Mouse (Mus musculus) limb, embryonic 12.5 days (tissue): Measurements from ENCODE around the gene Lbhd1. TPM values are rescaled to one million over a fixed set of nuclear protein-coding genes. Genes with fewer than 3 reads are reported as not detected.
"Not testable (repeated sequence)": the region's sequence is repeated elsewhere in the genome, so short reads cannot be mapped to it uniquely, and the experiment has no call there.

ENCODE experiments used
- ATAC-seq: fragments of 200-750 bp; cut with Nextera tagmentation; 2 replicates; pipeline ENCODE4 v1.8.0; 2017; ENCODE audit warnings: low read depth, moderate TSS enrichment; ENCODE audit not compliant: insufficient number of reproducible peaks, insufficient read depth, low FRiP score, low TSS enrichment
- H3K27ac ChIP-seq: fragments of 300-500 bp; sonication (generic); 2 replicates; pipeline ENCODE4 v1.5.1; 2016; ENCODE audit warnings: mild to moderate bottlenecking, moderate library complexity
- H3K27me3 ChIP-seq: fragments of 300-500 bp; sonication (generic); 2 replicates; pipeline ENCODE4 v1.6.1; 2016; ENCODE audit warnings: mild to moderate bottlenecking, moderate library complexity
- H3K36me3 ChIP-seq: fragments of 300-500 bp; sonication (generic); 2 replicates; pipeline ENCODE4 v1.6.1; 2016; ENCODE audit warnings: mild to moderate bottlenecking, moderate library complexity
- H3K4me1 ChIP-seq: fragments of 300-500 bp; sonication (generic); replicated peaks from 2 replicates; pipeline ENCODE4 v1.6.1; 2016
- H3K4me2 ChIP-seq: fragments of 300-500 bp; sonication (generic); 2 replicates; pipeline ENCODE4 v1.6.1; 2016; ENCODE audit warnings: mild to moderate bottlenecking, moderate library complexity
- H3K4me3 ChIP-seq: fragments of 300-500 bp; sonication (generic); replicated peaks from 2 replicates; pipeline ENCODE4 v1.5.1; 2016; ENCODE audit warnings: mild to moderate bottlenecking
- H3K9ac ChIP-seq: fragments of 300-500 bp; sonication (generic); replicated peaks from 2 replicates; pipeline ENCODE4 v1.6.1; 2016; ENCODE audit warnings: mild to moderate bottlenecking, moderate library complexity
- H3K9me3 ChIP-seq: fragments of 300-500 bp; sonication (generic); 2 replicates; pipeline ENCODE4 v1.6.1; 2016; ENCODE audit warnings: mild to moderate bottlenecking, moderate library complexity
- WGBS: fragments of 180-500 bp; shearing (Covaris S2); methylation state at CpG from one replicate; pipeline ENCODE4 v1.1.7; 2016; 5-methylcytosine and 5-hydroxymethylcytosine counted together
- polyA plus RNA-seq: library from polyadenylated mRNA; unstranded; fragments of >200 nt; fragmentation: Nextera tagmentation; extraction: Ambion mirVana; gene quantifications from 2 replicates; pipeline ENCODE4 v1.2.1, GENCODE M21; 2016

The Lbhd1 gene
- polyA plus RNA-seq, 1 experiment from 2014 or later, result 112 TPM

DNA sequence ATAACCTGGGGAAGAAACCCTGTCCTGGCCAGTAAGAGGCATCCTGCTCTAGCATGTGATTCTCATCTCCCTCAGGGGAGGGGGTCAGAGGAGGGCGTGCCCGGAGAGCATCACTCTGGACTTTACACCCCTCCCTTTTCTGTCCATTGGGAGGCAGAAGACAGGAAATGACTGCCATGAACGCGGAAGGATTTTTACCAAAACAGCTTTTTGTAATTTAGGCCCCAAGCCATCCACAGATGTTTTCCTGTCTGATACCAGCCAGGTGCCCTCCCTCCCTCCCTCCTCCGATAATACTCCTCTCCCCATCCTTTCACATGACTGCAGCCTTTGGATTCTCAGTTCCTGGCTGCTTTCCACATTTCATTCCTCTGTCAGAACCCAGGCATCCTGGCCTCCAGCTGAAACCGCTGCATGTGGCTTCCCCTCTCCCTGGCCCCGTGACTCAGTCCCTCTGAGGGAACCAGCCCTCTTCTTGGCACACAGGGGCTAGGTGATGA is 33.1 kb upstream of the Lbhd1 start, which contains the start of gene Lrrn4cl:
Lrrn4cl (plus strand) TSS at position 367 of the 500 bp plus-strand sequence.
- Histone ChIP-seq H3K4me3 (no peak within 1 kb of the TSS), H3K4me1 (peaks cover 14% of the 10 kb centered on the region), H3K27ac (peak within 1 kb of the TSS; percentile 29; the same call in 1 of the 2 replicates), H3K9ac (0 out of 2 replicates have a peak within 1 kb of the TSS, but pooled peaks have one; percentile 18), H3K9me3 (no peaks in the 10 kb centered on the region), H3K4me2 (no peak within 1 kb of the TSS), H3K36me3 (peaks cover 32% of the 10 kb centered on the region), H3K27me3 (no peaks in the 10 kb centered on the region)
- WGBS, result 21% methylated on average over 7 of the region's 7 CpGs
- ATAC-seq, result no peak

DNA sequence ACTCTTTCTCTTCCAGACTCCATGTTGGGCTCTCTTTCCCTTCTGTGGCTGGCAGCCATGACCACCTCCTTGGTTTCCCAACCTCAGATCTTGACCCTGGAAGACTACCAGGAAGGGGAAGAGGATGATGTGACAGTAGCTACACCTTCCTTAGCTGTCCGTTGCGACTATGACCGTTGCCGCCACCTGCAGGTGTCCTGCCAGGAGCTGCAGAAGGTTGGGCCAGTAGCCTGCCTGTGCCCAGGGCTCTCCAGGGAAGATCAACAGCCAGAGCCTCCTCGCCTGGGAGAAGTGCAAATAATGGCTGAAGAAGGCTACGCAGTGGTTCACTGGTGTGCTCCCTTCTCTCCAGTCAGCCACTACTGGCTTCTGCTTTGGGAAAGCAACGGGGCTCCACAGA is 31.9 kb upstream of the Lbhd1 start:
- no peak for ATAC-seq
- 58% methylated on average over 7 of the region's 7 CpGs for WGBS
- no peak overlapping the region for H3K4me3 ChIP-seq
- peaks cover 22% of the 10 kb centered on the region for H3K36me3 ChIP-seq
- no peaks in the 10 kb centered on the region for H3K9me3 ChIP-seq
- no peak overlapping the region for H3K4me2 ChIP-seq
- 0 out of 2 replicates have a peak overlapping the region, but pooled peaks have one; percentile 8 for H3K9ac ChIP-seq
- H3K27me3 ChIP-seq, result no peaks in the 10 kb centered on the region
- H3K4me1 ChIP-seq, result peaks cover 14% of the 10 kb centered on the region
- H3K27ac ChIP-seq, result no peak overlapping the region

DNA sequence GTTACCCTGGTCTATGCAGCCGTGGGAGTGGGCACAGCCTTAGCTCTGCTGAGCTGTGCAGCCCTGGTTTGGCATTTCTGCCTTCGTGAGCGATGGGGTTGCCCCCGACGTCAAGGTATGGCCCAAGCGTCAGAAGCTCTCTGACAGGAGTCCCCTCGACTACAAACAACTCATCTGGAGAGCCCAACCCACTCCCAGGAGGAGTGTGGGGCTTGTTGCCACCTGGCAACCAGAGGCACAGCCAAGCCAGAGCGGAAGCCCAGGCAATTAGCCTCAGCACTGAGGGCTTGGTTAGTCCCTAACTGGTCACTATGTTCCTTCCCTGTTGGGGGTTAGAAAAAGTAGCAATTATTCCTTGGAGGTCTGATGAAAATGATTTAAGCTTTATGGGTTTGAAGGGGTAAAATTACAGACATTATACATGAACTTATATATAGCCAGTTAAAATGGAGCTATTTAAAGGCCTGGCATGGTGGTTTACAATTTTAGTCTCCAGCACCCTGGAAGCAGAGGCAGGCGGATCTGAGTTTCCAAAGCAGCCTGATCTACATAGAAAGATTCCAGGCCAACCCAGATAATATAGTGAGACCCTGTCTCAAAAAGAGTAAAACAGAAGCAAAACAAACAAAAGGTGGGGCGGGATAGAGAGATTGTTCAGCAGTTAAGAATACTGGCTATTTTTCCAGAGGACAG is 31.1 kb upstream of the Lbhd1 start:
- WGBS, result 49% methylated on average over 10 of the region's 10 CpGs
- H3K9me3 ChIP-seq, result no peaks in the 10 kb centered on the region

GRCm38 (mm10) chr19:8853117-8853516 is 30.4 kb upstream of the Lbhd1 start:
- no peak for ATAC-seq
- WGBS, result 81% methylated on average over 3 of the region's 3 CpGs
- no peak overlapping the region for H3K4me2 ChIP-seq
- peaks cover 14% of the 10 kb centered on the region for H3K4me1 ChIP-seq
- H3K9me3 ChIP-seq, result no peaks in the 10 kb centered on the region
- H3K27ac ChIP-seq, result no peak overlapping the region
- peaks cover 8% of the 10 kb centered on the region; the same call in 1 of the 2 replicates for H3K36me3 ChIP-seq
- no peaks in the 10 kb centered on the region for H3K27me3 ChIP-seq
- no peak overlapping the region for H3K9ac ChIP-seq
- no peak overlapping the region for H3K4me3 ChIP-seq

More for the DNA sequence above, 31.1 kb upstream of the Lbhd1 start:
- Histone ChIP-seq H3K27ac (no peak overlapping the region), H3K9ac (0 out of 2 replicates have a peak overlapping the region, but pooled peaks have one; percentile 8), H3K4me2 (no peak overlapping the region), H3K4me3 (no peak overlapping the region), H3K4me1 (peaks cover 14% of the 10 kb centered on the region), H3K27me3 (no peaks in the 10 kb centered on the region), H3K36me3 (peaks cover 15% of the 10 kb centered on the region)
- no peak for ATAC-seq

GRCm38 (mm10) chr19:8857689-8858088 is 25.8 kb upstream of the Lbhd1 start:
- Histone ChIP-seq H3K36me3 (no peaks in the 10 kb centered on the region), H3K4me3 (no peak overlapping the region), H3K9ac (no peak overlapping the region), H3K9me3 (no peaks in the 10 kb centered on the region), H3K27me3 (no peaks in the 10 kb centered on the region), H3K27ac (no peak overlapping the region), H3K4me1 (no peaks in the 10 kb centered on the region), H3K4me2 (no peak overlapping the region)
- WGBS, result 44% methylated on average over 4 of the region's 4 CpGs
- ATAC-seq, result no peak

- WGBS, result 23% methylated on average over 1 of the region's 1 CpGs
Measured at GRCm38 (mm10) chr19:8859018-8859417, 24.5 kb upstream of the Lbhd1 start.

GRCm38 (mm10) chr19:8864265-8864664 is 19.3 kb upstream of the Lbhd1 start:
- Histone ChIP-seq H3K9me3 (no peaks in the 10 kb centered on the region), H3K27me3 (no peaks in the 10 kb centered on the region), H3K27ac (no peak overlapping the region), H3K4me2 (no peak overlapping the region), H3K4me3 (no peak overlapping the region), H3K9ac (no peak overlapping the region), H3K4me1 (no peaks in the 10 kb centered on the region), H3K36me3 (no peaks in the 10 kb centered on the region)
- WGBS, result 82% methylated on average over 6 of the region's 6 CpGs
- ATAC-seq, result no peak

More at GRCm38 (mm10) chr19:8859018-8859417, 24.5 kb upstream of the Lbhd1 start:
- Histone ChIP-seq H3K9ac (no peak overlapping the region), H3K27me3 (no peaks in the 10 kb centered on the region), H3K4me3 (no peak overlapping the region), H3K4me1 (no peaks in the 10 kb centered on the region), H3K9me3 (no peaks in the 10 kb centered on the region), H3K4me2 (no peak overlapping the region), H3K27ac (no peak overlapping the region), H3K36me3 (no peaks in the 10 kb centered on the region)
- ATAC-seq, result no peak

- H3K36me3 ChIP-seq, result peaks cover 29% of the 10 kb centered on the region
- not testable (repeated sequence) for H3K27ac ChIP-seq, H3K9me3 ChIP-seq, H3K4me1 ChIP-seq, ATAC-seq, H3K9ac ChIP-seq, H3K27me3 ChIP-seq
- peak overlapping the region; percentile 91 for H3K4me2 ChIP-seq
- 77% methylated on average over 3 of the region's 3 CpGs for WGBS
- H3K4me3 ChIP-seq, result peak overlapping the region; percentile 98; the same call in 1 of the 2 replicates
Measured at GRCm38 (mm10) chr19:8870381-8870780, 13.2 kb upstream of the Lbhd1 start.

DNA sequence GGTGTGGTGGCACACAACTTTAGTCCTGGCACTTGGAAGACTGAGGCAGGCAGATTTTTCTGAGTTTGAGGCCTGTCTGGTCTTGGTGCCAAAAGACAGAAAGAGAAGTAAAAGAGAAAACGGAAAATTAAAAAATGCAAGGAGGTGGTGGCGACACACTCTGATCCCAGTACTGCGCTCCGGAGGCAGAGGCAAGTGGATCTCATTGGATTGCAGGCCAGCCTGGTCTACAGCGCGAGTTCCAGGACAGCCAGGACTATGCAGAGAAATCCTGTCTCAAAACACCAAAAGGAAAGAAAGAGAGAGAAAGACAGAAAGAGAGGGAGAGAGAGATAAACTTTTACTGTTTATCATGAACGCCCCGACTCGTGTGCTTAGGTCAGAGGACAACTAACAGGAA is 12.7 kb upstream of the Lbhd1 start:
- H3K27me3 ChIP-seq, result no peaks in the 10 kb centered on the region
- H3K4me2 ChIP-seq, result peak overlapping the region; percentile 91
- peaks cover 34% of the 10 kb centered on the region for H3K36me3 ChIP-seq
- peak overlapping the region; percentile 90 for H3K9ac ChIP-seq
- H3K4me3 ChIP-seq, result peak overlapping the region; percentile 98
- ATAC-seq, result 0 out of 2 replicates have a peak, but pooled peaks have one; percentile 24
- peaks cover 8% of the 10 kb centered on the region for H3K4me1 ChIP-seq
- WGBS, result 61% methylated on average over 9 of the region's 9 CpGs
- peak overlapping the region; percentile 8; the same call in 1 of the 2 replicates for H3K27ac ChIP-seq
- no peaks in the 10 kb centered on the region for H3K9me3 ChIP-seq

- Histone ChIP-seq H3K27ac (peak within 1 kb of the TSS; percentile 72), H3K4me3 (peak within 1 kb of the TSS; percentile 98), H3K9ac (peak within 1 kb of the TSS; percentile 90), H3K9me3 (no peaks in the 10 kb centered on the region), H3K36me3 (peaks cover 41% of the 10 kb centered on the region), H3K4me1 (peaks cover 8% of the 10 kb centered on the region), H3K27me3 (no peaks in the 10 kb centered on the region), H3K4me2 (peak within 1 kb of the TSS; percentile 91)
- peak; percentile 93 for ATAC-seq
- under 1% methylated on average over 59 of the region's 59 CpGs for WGBS
Measured at GRCm38 (mm10) chr19:8871267-8872186, 12.0 kb upstream of the Lbhd1 start, which contains the start of gene Ubxn1. TSS of gene Ubxn1 (plus strand) at chr19:8871496.
